Mouse (Mus musculus): Measurements from ENCODE around the gene Lrba. TPM values are rescaled to one million over a fixed set of nuclear protein-coding genes. Genes with fewer than 3 reads are reported as not detected.

Lrba gene
- polyA plus RNA-seq, 1 experiment from 2014 or later: 3.7 TPM

GRCm38 (mm10) chr3:86531531-86532269 is 307.2 kb downstream of the Lrba start:
- no peaks in the 10 kb centered on the region for H3K36me3 ChIP-seq
- H3K4me2 ChIP-seq: peak overlapping the region; percentile 29
- no peak overlapping the region for H3K27ac ChIP-seq
- ATAC-seq (ENCODE audit: insufficient number of reproducible peaks, low FRiP score, low TSS enrichment, low read depth): no peak
- H3K9ac ChIP-seq: no peak overlapping the region
- H3K4me1 ChIP-seq: no peaks in the 10 kb centered on the region; the same call in 1 of the 2 replicates
- peak overlapping the region; percentile 23; the same call in 1 of the 2 replicates for H3K4me3 ChIP-seq
- no peaks in the 10 kb centered on the region for H3K9me3 ChIP-seq
- 21% methylated on average over 16 of the region's 16 CpGs for WGBS
- no peaks in the 10 kb centered on the region for H3K27me3 ChIP-seq

GRCm38 (mm10) chr3:86536751-86537150 is 312.3 kb downstream of the Lrba start:
- WGBS: 44% methylated on average over 1 of the region's 1 CpGs
- Histone ChIP-seq H3K27me3 (peaks cover 4% of the 10 kb centered on the region; the same call in 1 of the 2 replicates), H3K27ac (no peak overlapping the region), H3K4me2 (no peak overlapping the region), H3K9me3 (no peaks in the 10 kb centered on the region), H3K36me3 (no peaks in the 10 kb centered on the region), H3K4me3 (no peak overlapping the region), H3K4me1 (peaks cover 13% of the 10 kb centered on the region), H3K9ac (no peak overlapping the region)
- ATAC-seq (ENCODE audit: insufficient number of reproducible peaks, low FRiP score, low TSS enrichment, low read depth): no peak

GRCm38 (mm10) chr3:86538645-86539554 is 314.4 kb downstream of the Lrba start:
- Histone ChIP-seq H3K27me3 (peaks cover 4% of the 10 kb centered on the region; the same call in 1 of the 2 replicates), H3K9me3 (no peaks in the 10 kb centered on the region), H3K27ac (peak overlapping the region; percentile 48; the same call in 1 of the 2 replicates), H3K4me2 (peak overlapping the region; percentile 20; the same call in 1 of the 2 replicates), H3K36me3 (no peaks in the 10 kb centered on the region), H3K4me1 (peaks cover 13% of the 10 kb centered on the region), H3K9ac (no peak overlapping the region), H3K4me3 (no peak overlapping the region)
- 29% methylated on average over 13 of the region's 13 CpGs for WGBS
- ATAC-seq (ENCODE audit: insufficient number of reproducible peaks, low FRiP score, low TSS enrichment, low read depth): peak; percentile 69; the same call in 1 of the 2 replicates

- WGBS: 49% methylated on average over 11 of the region's 11 CpGs
- Histone ChIP-seq H3K4me2 (0 out of 2 replicates have a peak overlapping the region, but pooled peaks have one; percentile 20), H3K27me3 (peaks cover 5% of the 10 kb centered on the region)
These were observed 315.2 kb downstream of the Lrba start for GRCm38 (mm10) chr3:86539555-86540168.

GRCm38 (mm10) chr3:86541074-86541614 is 316.7 kb downstream of the Lrba start:
- Histone ChIP-seq H3K27ac (no peak overlapping the region), H3K4me3 (no peak overlapping the region), H3K36me3 (no peaks in the 10 kb centered on the region), H3K9ac (no peak overlapping the region), H3K9me3 (no peaks in the 10 kb centered on the region), H3K27me3 (peaks cover 7% of the 10 kb centered on the region), H3K4me1 (peaks cover 13% of the 10 kb centered on the region), H3K4me2 (no peak overlapping the region)
- ATAC-seq (ENCODE audit: insufficient number of reproducible peaks, low FRiP score, low TSS enrichment, low read depth): no peak
- WGBS: 70% methylated on average over 4 of the region's 4 CpGs

More at GRCm38 (mm10) chr3:86539555-86540168, 315.2 kb downstream of the Lrba start:
- no peak for ATAC-seq (ENCODE audit: insufficient number of reproducible peaks, low FRiP score, low TSS enrichment, low read depth)
- Histone ChIP-seq H3K4me3 (no peak overlapping the region), H3K9ac (no peak overlapping the region), H3K9me3 (no peaks in the 10 kb centered on the region), H3K36me3 (no peaks in the 10 kb centered on the region), H3K27ac (0 out of 2 replicates have a peak overlapping the region, but pooled peaks have one; percentile 27), H3K4me1 (peaks cover 13% of the 10 kb centered on the region)

GRCm38 (mm10) chr3:86541863-86542397 is 317.4 kb downstream of the Lrba start:
- Histone ChIP-seq H3K4me1 (peaks cover 19% of the 10 kb centered on the region), H3K27me3 (peaks cover 7% of the 10 kb centered on the region), H3K27ac (no peak overlapping the region), H3K9ac (no peak overlapping the region), H3K4me3 (peak overlapping the region; percentile 2; the same call in 1 of the 2 replicates), H3K4me2 (0 out of 2 replicates have a peak overlapping the region, but pooled peaks have one; percentile 3), H3K36me3 (no peaks in the 10 kb centered on the region), H3K9me3 (no peaks in the 10 kb centered on the region)
- ATAC-seq (ENCODE audit: insufficient number of reproducible peaks, low FRiP score, low TSS enrichment, low read depth): no peak
- WGBS: 42% methylated on average over 1 of the region's 1 CpGs

GRCm38 (mm10) chr3:86544785-86545184 is 320.3 kb downstream of the Lrba start:
- Histone ChIP-seq H3K27me3 (peaks cover 13% of the 10 kb centered on the region), H3K9me3 (no peaks in the 10 kb centered on the region), H3K4me1 (peaks cover 14% of the 10 kb centered on the region), H3K4me3 (peak overlapping the region; percentile 31), H3K36me3 (no peaks in the 10 kb centered on the region), H3K9ac (no peak overlapping the region), H3K27ac (0 out of 2 replicates have a peak overlapping the region, but pooled peaks have one; percentile 43), H3K4me2 (peak overlapping the region; percentile 12; the same call in 1 of the 2 replicates)
- WGBS: 32% methylated on average over 3 of the region's 3 CpGs
- ATAC-seq (ENCODE audit: insufficient number of reproducible peaks, low FRiP score, low TSS enrichment, low read depth): no peak

GRCm38 (mm10) chr3:86545945-86546344 is 321.5 kb downstream of the Lrba start:
- 11% methylated on average over 5 of the region's 5 CpGs for WGBS
- H3K4me1 ChIP-seq: peaks cover 21% of the 10 kb centered on the region

GRCm38 (mm10) chr3:86546471-86547250 is 322.2 kb downstream of the Lrba start:
- Histone ChIP-seq H3K9ac (peak overlapping the region; percentile 61), H3K36me3 (no peaks in the 10 kb centered on the region), H3K4me3 (peak overlapping the region; percentile 52), H3K4me2 (peak overlapping the region; percentile 82), H3K4me1 (peaks cover 21% of the 10 kb centered on the region), H3K9me3 (no peaks in the 10 kb centered on the region), H3K27ac (peak overlapping the region; percentile 89), H3K27me3 (peaks cover 17% of the 10 kb centered on the region; the same call in 1 of the 2 replicates)
- no peak for ATAC-seq (ENCODE audit: insufficient number of reproducible peaks, low FRiP score, low TSS enrichment, low read depth)
- WGBS: under 1% methylated on average over 45 of the region's 45 CpGs

More at GRCm38 (mm10) chr3:86545945-86546344, 321.5 kb downstream of the Lrba start:
- Histone ChIP-seq H3K9me3 (no peaks in the 10 kb centered on the region), H3K36me3 (no peaks in the 10 kb centered on the region), H3K4me2 (peak overlapping the region; percentile 82), H3K27ac (peak overlapping the region; percentile 89), H3K9ac (peak overlapping the region; percentile 61), H3K27me3 (peaks cover 20% of the 10 kb centered on the region), H3K4me3 (peak overlapping the region; percentile 52)
- ATAC-seq (ENCODE audit: insufficient number of reproducible peaks, low FRiP score, low TSS enrichment, low read depth): no peak

- Histone ChIP-seq H3K4me1 (peaks cover 21% of the 10 kb centered on the region), H3K9ac (peak overlapping the region; percentile 61), H3K27me3 (peaks cover 17% of the 10 kb centered on the region; the same call in 1 of the 2 replicates), H3K4me2 (peak overlapping the region; percentile 82), H3K9me3 (no peaks in the 10 kb centered on the region), H3K4me3 (peak overlapping the region; percentile 52), H3K27ac (peak overlapping the region; percentile 89), H3K36me3 (no peaks in the 10 kb centered on the region)
- under 1% methylated on average over 42 of the region's 42 CpGs for WGBS
- no peak for ATAC-seq (ENCODE audit: insufficient number of reproducible peaks, low FRiP score, low TSS enrichment, low read depth)
These were observed 322.8 kb downstream of the Lrba start for GRCm38 (mm10) chr3:86547251-86547791.

Data from limb, embryonic 15.5 days (tissue).